ENCODE assay signal across 27 mouse cellular contexts in the genomic region with DNA sequence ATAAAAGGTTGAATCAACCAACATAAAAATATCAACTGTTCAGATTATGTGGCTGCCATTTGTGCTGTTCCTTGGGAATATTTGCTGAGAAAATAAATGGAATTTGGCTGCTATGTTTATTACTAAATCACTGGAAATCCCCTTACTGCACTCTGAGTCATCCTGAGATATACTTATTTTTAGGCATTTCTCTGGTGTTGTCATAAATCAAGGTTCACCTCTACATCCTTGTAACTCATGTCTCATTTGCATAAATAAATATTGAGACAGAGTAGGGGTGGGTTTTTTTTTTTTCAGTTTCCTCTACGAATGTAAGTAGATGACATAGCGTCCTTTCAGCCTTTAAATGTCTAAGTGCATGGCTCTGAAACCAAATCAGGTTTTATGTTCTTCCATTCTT.
DNase-seq lines count a peak whose midpoint lies in the region; ATAC-seq and TF ChIP-seq lines count a peak whose summit lies in the region.
"Had no signal": no experiment of that assay in that cellular context is flagged by ENCODE, and none has a peak within 500 bp of the region (broad histone marks: within the 10 kb centered on the region; RNA-seq: fewer than 3 reads in every experiment).

No protein-coding gene starts in this region.

- H3K27ac ChIP-seq in kidney, postnatal 0 days = no peak overlapping the region
- no peak overlapping the region for H3K27ac ChIP-seq in intestine, embryonic 15.5 days
- no peak overlapping the region for H3K27ac ChIP-seq in intestine, postnatal 0 days (ENCODE audit: low read depth, low read length)
- no peak overlapping the region for H3K27ac ChIP-seq in liver, embryonic 11.5 days (ENCODE audit: low read depth, low read length)
- no peak overlapping the region for H3K27ac ChIP-seq in forebrain, postnatal 0 days (ENCODE audit: low read depth, low read length)
- H3K27ac ChIP-seq: embryonic facial prominence, embryonic 13.5 days; embryonic facial prominence, embryonic 15.5 days; forebrain, embryonic 13.5 days had no signal

- DNase-seq in kidney, postnatal 0 days (ENCODE audit: low spot score) = peak; percentile 31
- DNase-seq in kidney, postnatal 4 days = no peak
- DNase-seq in NIH3T3 (ENCODE audit: low read depth) = peak; percentile 39
- DNase-seq in left cerebral cortex, adult 11 months (ENCODE audit: low spot score) = no peak
- DNase-seq in liver, embryonic 11.5 days (ENCODE audit: low spot score) = no peak
- DNase-seq in forebrain, postnatal 0 days = no peak
- DNase-seq: adrenal gland, adult 2 months; adrenal gland, postnatal 10 days; adrenal gland, postnatal 25 days; B cell, adult 2 months; cerebellum, adult 11 months; cerebellum, adult 18-20 months; cerebellum, adult 8-10 months; cerebellum, adult 9-11 months; cerebellum, postnatal 14 days; cerebellum, postnatal 36 days; embryo, embryonic 11 days had no signal

- H3K4me3 ChIP-seq in kidney, postnatal 0 days (replicated peaks; ENCODE audit: low read depth, low read length) = no peak overlapping the region
- no peak overlapping the region for H3K4me3 ChIP-seq in intestine, embryonic 15.5 days (replicated peaks)
- no peak overlapping the region for H3K4me3 ChIP-seq in intestine, postnatal 0 days (ENCODE audit: low read depth, low read length)
- no peak overlapping the region for H3K4me3 ChIP-seq in liver, embryonic 11.5 days (ENCODE audit: low read depth, low read length)
- H3K4me3 ChIP-seq in forebrain, postnatal 0 days (ENCODE audit: low read depth, low read length) = no peak overlapping the region
- H3K4me3 ChIP-seq: embryonic facial prominence, embryonic 13.5 days; embryonic facial prominence, embryonic 15.5 days; erythroblast, embryonic 14.5 days; forebrain, embryonic 13.5 days had no signal

- no peak overlapping the region for H3K9ac ChIP-seq in kidney, postnatal 0 days (ENCODE audit: low read depth, low read length)
- no peak overlapping the region for H3K9ac ChIP-seq in intestine, embryonic 15.5 days
- H3K9ac ChIP-seq in intestine, postnatal 0 days (ENCODE audit: low read depth, low read length) = no peak overlapping the region
- H3K9ac ChIP-seq in liver, embryonic 11.5 days (ENCODE audit: low read depth, low read length) = no peak overlapping the region
- no peak overlapping the region for H3K9ac ChIP-seq in forebrain, postnatal 0 days
- H3K9ac ChIP-seq: embryonic facial prominence, embryonic 13.5 days; embryonic facial prominence, embryonic 15.5 days; forebrain, embryonic 13.5 days had no signal

- no peaks in the 10 kb centered on the region for H3K27me3 ChIP-seq in kidney, postnatal 0 days (ENCODE audit: insufficient read depth, low read length)
- no peaks in the 10 kb centered on the region for H3K27me3 ChIP-seq in intestine, embryonic 15.5 days (replicated peaks)
- H3K27me3 ChIP-seq in intestine, postnatal 0 days (replicated peaks; ENCODE audit: control insufficient read depth, insufficient read depth, low read length) = no peaks in the 10 kb centered on the region
- H3K27me3 ChIP-seq in liver, embryonic 11.5 days (replicated peaks; ENCODE audit: control insufficient read depth, insufficient read depth, low read length) = no peaks in the 10 kb centered on the region
- H3K27me3 ChIP-seq in forebrain, postnatal 0 days (ENCODE audit: insufficient read depth, low read length) = no peaks in the 10 kb centered on the region
- H3K27me3 ChIP-seq: CH12.LX; embryonic facial prominence, embryonic 13.5 days; embryonic facial prominence, embryonic 15.5 days; forebrain, embryonic 13.5 days had no signal

- no peak overlapping the region for H3K4me2 ChIP-seq in kidney, postnatal 0 days (ENCODE audit: low read length)
- no peak overlapping the region for H3K4me2 ChIP-seq in intestine, embryonic 15.5 days (replicated peaks)
- H3K4me2 ChIP-seq in intestine, postnatal 0 days (replicated peaks; ENCODE audit: low read depth) = no peak overlapping the region
- H3K4me2 ChIP-seq in liver, embryonic 11.5 days = no peak overlapping the region
- H3K4me2 ChIP-seq in forebrain, postnatal 0 days (ENCODE audit: low read depth) = no peak overlapping the region
- H3K4me2 ChIP-seq: embryonic facial prominence, embryonic 13.5 days; embryonic facial prominence, embryonic 15.5 days; forebrain, embryonic 13.5 days had no signal

- no peaks in the 10 kb centered on the region for H3K9me3 ChIP-seq in kidney, postnatal 0 days (replicated peaks; ENCODE audit: low read length)
- H3K9me3 ChIP-seq in intestine, embryonic 15.5 days = no peaks in the 10 kb centered on the region
- no peaks in the 10 kb centered on the region for H3K9me3 ChIP-seq in intestine, postnatal 0 days (ENCODE audit: control insufficient read depth)
- no peaks in the 10 kb centered on the region for H3K9me3 ChIP-seq in liver, embryonic 11.5 days (ENCODE audit: control insufficient read depth, low read length)
- no peaks in the 10 kb centered on the region for H3K9me3 ChIP-seq in forebrain, postnatal 0 days (ENCODE audit: low read length)
- H3K9me3 ChIP-seq: embryonic facial prominence, embryonic 13.5 days; embryonic facial prominence, embryonic 15.5 days; forebrain, embryonic 13.5 days had no signal

- 56% methylated on average over 2 of the region's 2 CpGs for WGBS in kidney, postnatal 0 days
- WGBS in intestine, embryonic 15.5 days = 47% methylated on average over 2 of the region's 2 CpGs
- 32% methylated on average over 2 of the region's 2 CpGs for WGBS in intestine, postnatal 0 days
- 64% methylated on average over 2 of the region's 2 CpGs for WGBS in liver, embryonic 11.5 days
- 86% methylated on average over 2 of the region's 2 CpGs for WGBS in forebrain, postnatal 0 days

- no peak for TF ChIP-seq CTCF in kidney, postnatal 0 days (IDR thresholded peaks at IDR 0.05; ENCODE audit: low read depth)
- TF ChIP-seq CTCF in intestine, postnatal 0 days (IDR thresholded peaks at IDR 0.05; ENCODE audit: low read depth) = no peak
- TF ChIP-seq CTCF in forebrain, postnatal 0 days (IDR thresholded peaks at IDR 0.05; ENCODE audit: low read depth) = no peak

- no peak for ATAC-seq in kidney, postnatal 0 days (replicated peaks; ENCODE audit: low FRiP score, low read depth)
- ATAC-seq in intestine, embryonic 15.5 days = peak; percentile 34; the same call in 1 of the 2 replicates
- peak; percentile 66; the same call in 1 of the 2 replicates for ATAC-seq in intestine, postnatal 0 days
- no peak for ATAC-seq in liver, embryonic 11.5 days (replicated peaks; ENCODE audit: low FRiP score)
- no peak for ATAC-seq in forebrain, postnatal 0 days
- ATAC-seq: CD4-positive, CD25-positive, alpha-beta regulatory T cell, adult 4 months; forebrain, embryonic 13.5 days; forebrain, embryonic 16.5 days had no signal

- H3K4me1 ChIP-seq in kidney, postnatal 0 days (replicated peaks; ENCODE audit: insufficient read depth, low read length) = no peaks in the 10 kb centered on the region
- no peaks in the 10 kb centered on the region for H3K4me1 ChIP-seq in intestine, embryonic 15.5 days (replicated peaks)
- H3K4me1 ChIP-seq in intestine, postnatal 0 days (replicated peaks; ENCODE audit: control insufficient read depth, insufficient read depth, low read length) = no peaks in the 10 kb centered on the region
- no peaks in the 10 kb centered on the region for H3K4me1 ChIP-seq in liver, embryonic 11.5 days (replicated peaks; ENCODE audit: control insufficient read depth, insufficient read depth, low read length)
- no peaks in the 10 kb centered on the region for H3K4me1 ChIP-seq in forebrain, postnatal 0 days (ENCODE audit: insufficient read depth)
- H3K4me1 ChIP-seq: embryonic facial prominence, embryonic 13.5 days; embryonic facial prominence, embryonic 15.5 days; forebrain, embryonic 13.5 days had no signal

- no peaks in the 10 kb centered on the region for H3K36me3 ChIP-seq in kidney, postnatal 0 days (ENCODE audit: insufficient read depth, low read length)
- H3K36me3 ChIP-seq in intestine, embryonic 15.5 days = no peaks in the 10 kb centered on the region
- no peaks in the 10 kb centered on the region for H3K36me3 ChIP-seq in intestine, postnatal 0 days (ENCODE audit: control insufficient read depth, insufficient read depth)
- H3K36me3 ChIP-seq in liver, embryonic 11.5 days (ENCODE audit: control insufficient read depth, insufficient read depth, low read length) = no peaks in the 10 kb centered on the region
- H3K36me3 ChIP-seq in forebrain, postnatal 0 days (ENCODE audit: insufficient read depth) = no peaks in the 10 kb centered on the region
- H3K36me3 ChIP-seq: embryonic facial prominence, embryonic 13.5 days; embryonic facial prominence, embryonic 15.5 days; G1E had no signal

Comparison
In these comparisons a context has a peak if more than half of its experiments do, and no peak if none do; other contexts are left out.
1. DNase-seq: peak in kidney, postnatal 0 days (single experiment) and NIH3T3 (single experiment); none in kidney, postnatal 4 days (0 of 2), left cerebral cortex, adult 11 months (single experiment), liver, embryonic 11.5 days (single experiment) and forebrain, postnatal 0 days (single experiment).
2. ATAC-seq: peak in intestine, embryonic 15.5 days (single experiment) and intestine, postnatal 0 days (single experiment); none in kidney, postnatal 0 days (single experiment), liver, embryonic 11.5 days (single experiment) and forebrain, postnatal 0 days (single experiment).